Mouse (Mus musculus) megakaryocyte, embryonic 14.5 days (primary cell): Measurements from ENCODE around the gene Gpnmb. TPM values are rescaled to one million over a fixed set of nuclear protein-coding genes. Genes with fewer than 3 reads are reported as not detected.

Source experiments
- H3K27me3 ChIP-seq: replicated peaks from 2 replicates; pipeline ENCODE3; 2012; ENCODE audit warnings: inconsistent platforms
- H3K36me3 ChIP-seq: replicated peaks from 2 replicates; pipeline ENCODE3; 2012; ENCODE audit warnings: low read length, inconsistent platforms, mixed read lengths
- H3K4me1 ChIP-seq: 2 replicates; pipeline ENCODE4 v1.6.1; 2012; ENCODE audit warnings: inconsistent platforms
- H3K4me3 ChIP-seq: replicated peaks from 2 replicates; pipeline ENCODE3; 2012; ENCODE audit warnings: moderate library complexity, mild to moderate bottlenecking, inconsistent platforms
- H3K9me3 ChIP-seq: 2 replicates; pipeline ENCODE4 v1.6.1; 2012; ENCODE audit warnings: inconsistent platforms
- FLI1 ChIP-seq: IDR thresholded peaks from 2 replicates; pipeline ENCODE4 v1.6.1; 2012; ENCODE audit warnings: low read length, inconsistent platforms, mixed read lengths
- GATA1 ChIP-seq: IDR thresholded peaks from 3 replicates; pipeline ENCODE4 v1.6.1; 2012; ENCODE audit warnings: mixed read lengths, low read length, inconsistent platforms, borderline replicate concordance
- polyA plus RNA-seq: library from polyadenylated mRNA; stranded (reverse); fragments of >175 nt; gene quantifications from 2 replicates; pipeline ENCODE4 v1.2.3, GENCODE M21; 2012; ENCODE audit warnings: low replicate concordance; ENCODE audit not compliant: insufficient read depth

Gpnmb gene
- polyA plus RNA-seq, 1 experiment: 495 TPM

DNA sequence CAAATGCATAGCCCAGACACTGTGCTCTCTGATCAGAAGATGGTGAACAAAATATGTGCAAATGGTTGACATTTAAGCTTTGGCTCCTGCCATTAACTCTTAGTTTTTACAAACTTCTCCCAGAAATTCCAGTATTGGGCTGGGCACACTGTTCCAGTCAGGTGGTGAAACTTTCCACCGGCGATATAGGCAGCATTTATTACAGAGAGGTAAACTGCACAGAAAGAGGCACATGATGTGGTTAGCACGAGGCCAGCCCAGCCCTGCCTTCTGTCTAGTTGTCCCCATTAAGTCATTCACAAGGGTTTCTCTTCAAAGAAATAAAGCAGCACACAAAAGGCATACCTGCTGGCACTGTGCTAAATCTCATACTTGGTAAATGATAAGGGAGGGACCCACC lies 7.6 kb upstream of the Gpnmb start:
- peaks cover 6% of the 10 kb centered on the region; the same call in 1 of the 2 replicates for H3K4me1 ChIP-seq

DNA sequence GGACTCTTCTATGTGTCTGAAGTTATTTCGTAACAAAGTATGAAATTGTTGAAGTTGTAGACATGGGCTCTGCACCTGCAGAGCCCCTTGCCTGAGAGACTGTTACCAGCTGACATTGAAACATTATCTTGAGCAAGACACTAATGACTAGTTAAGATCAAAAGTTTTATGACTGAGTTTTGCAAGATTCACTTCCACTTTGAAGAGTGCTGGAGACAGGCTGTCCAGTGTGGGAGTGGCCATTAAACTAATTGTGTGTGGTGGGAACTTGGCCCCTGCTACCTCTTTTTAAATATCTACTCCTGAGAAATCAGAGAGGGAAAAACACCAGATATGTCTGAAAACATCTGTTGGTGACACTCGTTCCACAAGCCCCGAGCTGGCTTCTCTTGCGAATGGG lies 5.1 kb upstream of the Gpnmb start:
- Histone ChIP-seq H3K4me1 (peaks cover 6% of the 10 kb centered on the region; the same call in 1 of the 2 replicates), H3K4me3 (no peak overlapping the region), H3K36me3 (no peaks in the 10 kb centered on the region), H3K9me3 (no peaks in the 10 kb centered on the region), H3K27me3 (peaks cover 70% of the 10 kb centered on the region)
- TF ChIP-seq GATA1 (no peak), FLI1 (no peak)

More for the DNA sequence above, 7.6 kb upstream of the Gpnmb start:
- TF ChIP-seq GATA1: no peak
- no peak for TF ChIP-seq FLI1
- Histone ChIP-seq H3K27me3 (peaks cover 70% of the 10 kb centered on the region), H3K9me3 (no peaks in the 10 kb centered on the region), H3K4me3 (no peak overlapping the region), H3K36me3 (no peaks in the 10 kb centered on the region)

DNA sequence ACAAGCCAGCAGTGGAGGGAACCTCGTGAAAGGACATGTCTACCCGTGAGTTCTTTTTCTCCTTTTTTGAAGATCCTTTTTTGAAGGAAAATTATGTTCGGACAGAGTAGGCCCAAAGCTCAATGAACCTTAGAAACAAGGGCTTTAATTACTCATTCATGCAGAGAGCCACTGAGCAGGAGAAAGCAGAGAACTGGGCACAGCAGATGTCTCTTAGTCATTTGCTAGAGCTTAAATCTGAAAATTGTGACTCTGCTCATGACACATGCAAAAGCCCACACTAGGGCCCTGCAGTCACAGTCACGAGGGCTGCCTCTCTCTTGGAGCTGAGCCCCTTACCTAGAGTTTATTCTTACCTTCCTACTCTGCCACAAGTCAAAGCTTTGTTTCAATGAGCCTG lies 3.6 kb upstream of the Gpnmb start:
- peaks cover 15% of the 10 kb centered on the region for H3K4me1 ChIP-seq
- H3K27me3 ChIP-seq: peaks cover 79% of the 10 kb centered on the region
- H3K36me3 ChIP-seq: no peaks in the 10 kb centered on the region
- no peak overlapping the region for H3K4me3 ChIP-seq
- TF ChIP-seq FLI1 (no peak), GATA1 (no peak)
- H3K9me3 ChIP-seq: no peaks in the 10 kb centered on the region

DNA sequence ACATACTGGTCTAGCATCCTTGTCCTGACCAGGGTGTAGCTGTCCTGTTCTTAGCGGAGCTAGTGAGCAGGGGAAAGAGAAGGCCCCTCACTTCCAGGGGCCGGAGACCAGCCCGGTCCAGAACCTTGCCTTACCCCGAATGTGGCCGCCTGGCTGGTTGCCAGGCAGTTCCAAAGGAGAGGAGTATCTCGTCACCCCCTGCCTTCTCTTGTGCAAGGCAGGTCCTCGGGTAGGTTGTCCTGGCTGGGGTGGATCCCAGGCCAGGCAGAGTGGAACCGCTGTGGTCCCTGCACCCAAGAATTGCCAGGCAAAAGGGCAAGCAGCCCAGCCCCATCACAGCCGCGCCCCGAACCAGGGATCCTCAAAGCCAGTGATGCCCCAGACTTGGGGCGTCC lies 919 bp downstream of the Gpnmb start:
- no peak for TF ChIP-seq FLI1
- no peak for TF ChIP-seq GATA1
- Histone ChIP-seq H3K9me3 (no peaks in the 10 kb centered on the region), H3K4me3 (peak overlapping the region; percentile 83), H3K4me1 (peaks cover 21% of the 10 kb centered on the region), H3K36me3 (no peaks in the 10 kb centered on the region), H3K27me3 (peaks cover 61% of the 10 kb centered on the region)

DNA sequence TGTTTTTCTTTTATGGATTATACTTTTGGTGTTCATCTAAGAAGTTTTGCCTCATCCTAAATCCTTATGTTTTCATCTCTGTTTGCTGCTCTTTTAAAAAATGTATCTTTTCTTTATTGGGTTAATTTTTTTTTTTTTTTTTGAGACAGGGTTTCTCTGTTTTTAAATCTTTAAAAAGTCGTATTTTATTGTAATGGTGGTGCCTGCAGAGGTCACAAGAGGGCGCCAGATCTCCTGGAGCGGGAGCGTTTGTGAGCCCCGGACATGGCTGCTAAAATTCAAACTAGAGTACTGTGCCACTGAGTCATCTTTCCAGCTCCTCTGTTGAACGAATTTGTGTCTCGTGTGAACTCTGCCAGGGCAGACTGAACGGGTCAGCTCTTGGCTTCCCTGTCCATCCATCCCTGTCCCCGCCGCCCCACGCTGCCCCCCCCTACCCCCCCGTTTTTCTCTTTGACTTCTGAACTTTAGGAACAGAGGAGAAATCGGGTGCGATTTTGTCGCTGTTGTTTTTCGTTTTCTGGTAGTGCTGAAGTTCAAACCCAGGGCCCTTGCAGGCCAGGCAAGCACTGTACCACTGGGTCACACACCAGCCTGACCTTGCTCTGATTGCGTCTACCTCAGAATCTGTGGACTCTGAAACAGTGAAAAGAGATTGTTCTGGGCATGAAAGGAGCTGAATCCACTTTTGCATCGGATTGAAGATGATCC lies 3.3 kb downstream of the Gpnmb start:
- Histone ChIP-seq H3K27me3 (peaks cover 53% of the 10 kb centered on the region), H3K4me3 (peak overlapping the region; percentile 87), H3K4me1 (peaks cover 25% of the 10 kb centered on the region), H3K9me3 (no peaks in the 10 kb centered on the region), H3K36me3 (no peaks in the 10 kb centered on the region)
- TF ChIP-seq FLI1: no peak
- no peak for TF ChIP-seq GATA1

DNA sequence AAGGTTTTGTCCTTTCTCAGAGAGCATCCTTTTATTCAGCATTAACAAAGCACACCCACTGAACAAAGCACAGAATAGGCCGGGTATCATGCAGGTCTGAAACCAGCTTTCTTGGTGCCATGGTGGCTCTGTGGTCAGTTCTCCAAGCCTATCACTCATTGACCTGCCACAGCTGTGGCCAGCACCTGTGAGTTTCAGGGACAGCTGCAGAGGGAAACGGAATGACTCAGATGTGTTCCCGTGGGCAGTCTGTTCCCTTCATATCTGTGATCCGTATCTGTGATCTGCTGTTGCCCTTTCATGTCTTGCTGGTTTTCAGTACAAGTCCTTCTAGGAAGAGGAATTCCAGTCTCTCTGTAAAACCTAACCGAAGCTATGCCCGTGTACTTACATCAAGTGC lies 10.2 kb downstream of the Gpnmb start:
- peaks cover 35% of the 10 kb centered on the region for H3K27me3 ChIP-seq
- no peaks in the 10 kb centered on the region for H3K9me3 ChIP-seq
- H3K4me3 ChIP-seq: no peak overlapping the region
- H3K4me1 ChIP-seq: peaks cover 10% of the 10 kb centered on the region
- no peak for TF ChIP-seq GATA1
- no peak for TF ChIP-seq FLI1
- no peaks in the 10 kb centered on the region for H3K36me3 ChIP-seq

DNA sequence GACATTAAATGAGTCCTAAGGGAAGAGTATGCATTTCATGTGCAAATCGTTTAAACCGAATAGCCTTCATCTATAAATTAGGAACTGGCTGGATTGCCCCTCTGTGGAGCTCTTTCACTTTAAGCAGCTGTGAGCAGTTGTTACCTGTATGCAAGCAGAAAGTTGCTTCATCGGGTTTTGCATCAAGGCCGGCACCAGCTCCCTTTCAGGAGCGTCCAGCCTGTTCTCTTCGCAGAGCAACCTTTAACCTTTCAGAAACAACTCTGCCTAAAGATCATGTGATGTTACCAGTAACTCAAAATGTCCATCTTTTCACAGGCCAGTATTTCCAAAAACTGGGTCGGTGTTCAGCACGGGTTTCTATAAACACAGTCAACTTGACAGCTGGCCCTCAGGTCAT lies 10.6 kb downstream of the Gpnmb start:
- Histone ChIP-seq H3K9me3 (no peaks in the 10 kb centered on the region), H3K36me3 (no peaks in the 10 kb centered on the region), H3K4me3 (no peak overlapping the region), H3K4me1 (peaks cover 14% of the 10 kb centered on the region), H3K27me3 (peaks cover 39% of the 10 kb centered on the region)
- no peak for TF ChIP-seq FLI1
- no peak for TF ChIP-seq GATA1

DNA sequence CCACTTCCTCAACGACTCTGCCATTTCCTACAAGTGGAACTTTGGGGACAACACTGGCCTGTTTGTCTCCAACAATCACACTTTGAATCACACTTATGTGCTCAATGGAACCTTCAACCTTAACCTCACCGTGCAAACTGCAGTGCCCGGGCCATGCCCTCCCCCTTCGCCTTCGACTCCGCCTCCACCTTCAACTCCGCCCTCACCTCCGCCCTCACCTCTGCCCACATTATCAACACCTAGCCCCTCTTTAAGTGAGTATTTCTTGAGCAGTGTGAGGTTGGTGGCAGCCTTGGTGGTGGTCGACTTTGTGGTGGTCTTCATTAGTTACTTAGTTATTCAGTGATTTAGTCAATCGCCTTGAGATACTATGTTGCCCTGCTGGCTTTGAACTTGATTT lies 11.5 kb downstream of the Gpnmb start:
- TF ChIP-seq FLI1 (no peak), GATA1 (no peak)
- Histone ChIP-seq H3K4me1 (peaks cover 18% of the 10 kb centered on the region), H3K27me3 (peaks cover 41% of the 10 kb centered on the region), H3K9me3 (no peaks in the 10 kb centered on the region), H3K36me3 (no peaks in the 10 kb centered on the region), H3K4me3 (no peak overlapping the region)

DNA sequence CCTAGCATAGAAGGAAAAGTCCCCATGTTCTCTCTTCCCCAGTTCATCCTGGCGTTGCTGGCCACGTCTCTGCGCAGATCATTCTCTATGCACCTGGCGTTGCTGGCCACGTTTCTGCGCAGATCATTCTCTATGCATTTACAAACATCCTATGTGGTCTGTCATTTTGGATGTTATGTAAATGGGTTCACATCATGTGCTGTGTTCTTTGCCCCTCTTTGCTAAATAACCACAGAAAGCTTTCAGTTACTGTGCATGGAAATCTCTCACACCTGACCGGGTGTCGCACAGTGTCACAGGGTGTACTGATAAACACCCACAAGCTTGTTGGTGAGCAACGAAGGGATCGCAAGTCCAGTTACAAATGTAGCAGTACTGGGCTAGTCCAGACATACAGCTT lies 12.0 kb downstream of the Gpnmb start:
- TF ChIP-seq GATA1 (no peak), FLI1 (no peak)
- Histone ChIP-seq H3K9me3 (no peaks in the 10 kb centered on the region), H3K27me3 (peaks cover 42% of the 10 kb centered on the region), H3K4me3 (no peak overlapping the region), H3K4me1 (peaks cover 20% of the 10 kb centered on the region), H3K36me3 (no peaks in the 10 kb centered on the region)

DNA sequence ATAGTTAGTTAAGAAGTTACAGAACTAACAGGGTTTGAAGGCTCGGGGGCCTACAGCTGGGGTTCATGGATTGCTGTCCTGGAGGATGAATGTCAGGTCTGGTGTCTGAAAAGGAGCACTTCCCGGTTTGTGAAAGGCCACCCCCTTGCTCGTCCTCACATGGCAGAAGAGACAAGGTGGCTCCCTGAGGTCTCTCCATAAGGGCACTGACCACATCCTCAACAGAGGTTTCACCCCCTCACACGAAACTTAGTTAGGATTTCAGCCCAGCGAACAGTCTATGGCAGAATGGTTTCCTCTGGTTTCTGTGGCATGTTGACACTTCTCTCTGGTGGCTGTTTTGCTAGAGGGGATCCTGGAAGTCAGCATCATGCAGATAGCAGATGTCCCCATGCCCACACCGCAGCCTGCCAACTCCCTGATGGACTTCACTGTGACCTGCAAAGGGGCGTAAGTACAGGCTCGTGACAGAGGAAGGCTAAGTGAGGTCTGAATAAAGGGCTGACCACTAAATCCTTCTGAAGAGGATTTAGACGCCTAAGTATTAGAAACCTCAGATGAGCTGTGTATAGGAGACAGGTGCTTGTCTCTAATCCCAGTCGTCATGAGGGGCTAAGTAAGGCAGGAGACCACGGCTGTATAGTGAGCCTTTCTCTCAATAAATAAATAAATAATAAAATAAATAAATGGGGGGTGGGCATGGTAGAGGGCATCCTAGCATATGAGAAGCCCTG lies 14.5 kb downstream of the Gpnmb start:
- Histone ChIP-seq H3K27me3 (peaks cover 42% of the 10 kb centered on the region), H3K9me3 (peaks cover 4% of the 10 kb centered on the region; the same call in 1 of the 2 replicates), H3K4me1 (peaks cover 16% of the 10 kb centered on the region), H3K36me3 (no peaks in the 10 kb centered on the region), H3K4me3 (no peak overlapping the region)
- TF ChIP-seq FLI1 (no peak), GATA1 (no peak)
